Mouse (Mus musculus): ENCODE data around the gene Tcirg1. TPM values are rescaled to one million over a fixed set of nuclear protein-coding genes. Genes with fewer than 3 reads are reported as not detected.

The Tcirg1 gene
- total RNA-seq, 2 experiments from 2014 or later, result 15.7 to 19.6 TPM

- no peak for DNase-seq (ENCODE audit: low spot score in 2 of 2)
- intact Hi-C loops (cut with DNase I), result no loop called here
These were observed 44.2 kb downstream of the Tcirg1 start for GRCm38 (mm10) chr19:3862713-3863112.

DNA sequence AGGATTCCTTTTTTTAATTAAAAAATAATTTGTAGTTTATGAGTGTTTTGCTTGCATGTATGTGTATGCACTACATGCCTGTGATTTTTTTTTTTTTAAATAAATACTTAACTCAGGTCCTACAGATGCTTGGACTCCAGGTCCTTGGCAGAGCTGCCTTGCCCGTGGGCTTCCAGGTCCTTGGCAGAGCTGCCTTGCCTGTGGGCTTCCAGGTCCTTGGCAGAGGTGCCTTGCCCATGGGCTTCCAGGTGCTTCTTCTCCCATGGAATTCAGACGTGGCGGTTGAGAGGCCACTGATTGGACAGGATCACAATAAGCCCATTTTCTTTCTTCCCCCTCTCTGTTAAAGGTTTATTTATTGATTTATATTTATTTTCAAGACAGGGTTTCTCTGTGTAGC, 49.7 kb downstream of the Tcirg1 start:
- no peak for DNase-seq (ENCODE audit: low spot score in 2 of 2)

DNA sequence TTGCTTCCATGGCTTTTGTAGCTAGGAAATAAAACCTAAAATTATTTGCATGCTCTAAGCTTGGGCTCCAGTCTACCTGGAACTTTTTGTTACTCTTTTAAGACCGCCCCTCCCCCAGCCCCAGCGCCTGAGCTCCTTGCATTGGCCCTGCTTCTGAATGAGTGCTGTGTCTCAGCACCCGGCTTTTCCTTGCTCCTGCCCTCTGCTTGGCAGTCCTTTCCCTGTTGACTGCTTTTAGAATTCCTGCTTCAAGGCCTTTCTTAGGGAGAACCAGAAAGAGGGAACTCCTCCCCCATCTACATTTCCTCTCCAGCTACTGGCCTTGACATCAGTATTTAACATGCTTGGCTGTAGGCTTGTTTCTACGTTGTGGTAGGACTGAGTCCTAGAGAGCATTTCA, 51.3 kb downstream of the Tcirg1 start:
- DNase-seq (ENCODE audit: low spot score in 2 of 2), result peak in 1 of 2 experiments; percentile 23
- intact Hi-C loops (cut with DNase I), result no loop called here

More for the DNA sequence above, 49.7 kb downstream of the Tcirg1 start:
- intact Hi-C loops (cut with DNase I), result no loop called here

GRCm38 (mm10) chr19:3855091-3855490, 51.8 kb downstream of the Tcirg1 start:
- DNase-seq (ENCODE audit: low spot score in 2 of 2), result no peak
- intact Hi-C loops (cut with DNase I), result no loop called here

- no peak for DNase-seq (ENCODE audit: low spot score in 2 of 2)
- intact Hi-C loops (cut with DNase I), result loop anchor here (5.0 kb wide), 1 partner anchor 87 kb away; the partner anchor contains the start of gene Kmt5b
These were observed 53.0 kb downstream of the Tcirg1 start for GRCm38 (mm10) chr19:3853891-3854290.

DNA sequence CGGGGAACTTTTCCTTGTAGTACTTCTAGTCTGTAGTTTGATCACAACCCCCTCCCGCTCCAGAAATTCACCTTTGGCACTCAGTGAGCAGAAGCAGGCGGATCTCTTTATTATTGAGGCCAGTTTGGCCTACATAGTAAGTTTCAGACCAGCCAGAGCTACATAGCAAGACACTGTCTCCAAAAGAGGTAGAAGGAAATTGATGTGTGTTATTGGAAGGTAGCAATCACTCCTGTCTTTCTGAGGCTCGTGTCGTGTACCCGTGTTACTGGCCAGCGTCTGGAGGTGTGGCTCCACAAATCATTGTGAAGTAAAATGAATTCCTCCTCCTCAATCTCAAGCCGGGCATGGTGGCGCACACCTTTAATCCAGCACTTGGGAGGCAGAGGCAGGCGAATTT, 53.8 kb downstream of the Tcirg1 start:
- intact Hi-C loops (cut with DNase I), result loop anchor here (5.0 kb wide), 1 partner anchor 86 kb away; the partner anchor contains the start of gene Kmt5b
- DNase-seq (ENCODE audit: low spot score in 2 of 2), result no peak

DNA sequence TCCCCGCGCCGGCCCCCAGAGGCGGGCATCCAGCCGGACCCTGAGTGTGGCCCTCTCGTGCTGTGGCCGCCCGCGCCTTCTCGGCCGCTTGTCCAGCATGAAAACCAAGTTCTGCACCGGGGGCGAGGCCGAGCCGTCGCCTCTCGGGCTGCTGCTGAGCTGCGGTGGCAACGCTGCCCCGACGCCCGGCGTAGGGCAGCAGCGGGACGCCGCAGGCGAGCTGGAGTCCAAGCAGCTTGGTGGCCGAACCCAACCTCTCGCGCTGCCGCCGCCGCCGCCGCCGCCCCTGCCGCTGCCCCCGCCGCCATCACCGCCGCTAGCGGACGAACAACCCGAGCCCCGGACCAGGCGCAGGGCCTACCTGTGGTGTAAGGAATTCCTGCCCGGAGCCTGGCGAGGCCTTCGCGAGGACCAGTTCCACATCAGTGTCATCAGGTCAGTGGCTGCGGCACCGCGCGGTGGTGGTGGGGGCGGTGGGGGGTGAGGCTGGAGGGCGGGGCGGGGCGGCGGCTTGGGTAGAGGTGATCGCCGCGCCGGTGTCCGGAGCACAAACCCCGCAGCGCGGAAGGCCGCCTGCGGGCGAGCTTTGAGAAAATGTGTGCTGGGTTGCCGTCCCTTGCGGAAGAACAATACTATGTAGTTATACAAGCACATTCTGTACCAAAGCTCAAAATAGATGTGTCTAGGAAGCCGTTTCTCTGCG, 54.8 kb downstream of the Tcirg1 start:
- intact Hi-C loops (cut with DNase I), result loop anchor here (1.0 to 5.0 kb wide), 2 partner anchors 60 to 85 kb away; partner anchors contain the start of genes Kmt5b and Ndufs8
- DNase-seq (ENCODE audit: low spot score in 2 of 2), result peak; percentile 54 to 69

DNA sequence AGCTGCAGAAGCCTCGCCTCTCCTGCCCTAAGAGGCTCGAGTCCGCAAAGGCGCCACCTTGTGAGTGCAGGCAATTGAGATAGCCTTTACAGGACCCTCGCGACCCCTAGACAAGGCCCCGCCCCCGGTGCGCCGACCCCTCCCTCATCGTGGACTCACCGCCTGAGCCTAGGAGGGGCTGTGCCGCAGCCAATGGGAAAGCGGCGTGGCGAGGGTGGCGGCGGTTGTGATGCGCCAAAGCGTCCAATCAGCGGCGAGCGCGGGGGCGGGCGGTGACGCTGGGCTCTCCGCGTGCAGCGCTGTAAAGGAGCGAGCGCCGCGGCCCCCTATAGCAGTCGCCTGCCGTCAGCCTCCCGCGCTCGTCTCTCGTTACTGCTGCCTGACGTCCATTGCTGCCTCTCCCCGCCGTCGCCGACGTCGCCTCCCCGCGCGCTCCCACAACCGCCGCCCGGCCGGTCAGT, 55.4 kb downstream of the Tcirg1 start, which contains the start of gene Chka:
TSS of gene Chka (plus strand) at position 272 of the 461 bp plus-strand sequence.
- intact Hi-C loops (cut with DNase I), result loop anchor here (5.0 kb wide), 1 partner anchor 84 kb away; the partner anchor contains the start of gene Kmt5b
- DNase-seq (ENCODE audit: low spot score in 2 of 2), result peak; percentile 99

- intact Hi-C loops (cut with DNase I), result loop anchor here (5.0 kb wide), 1 partner anchor 84 kb away; the partner anchor contains the start of gene Kmt5b
- peak in 1 of 2 experiments; percentile 23 for DNase-seq (ENCODE audit: low spot score in 2 of 2)
These were observed 56.0 kb downstream of the Tcirg1 start for GRCm38 (mm10) chr19:3850847-3851469.

GRCm38 (mm10) chr19:3850076-3850475, 56.9 kb downstream of the Tcirg1 start:
- intact Hi-C loops (cut with DNase I), result loop anchor here (5.0 kb wide), 1 partner anchor 83 kb away; the partner anchor contains the start of gene Kmt5b
- DNase-seq (ENCODE audit: low spot score in 2 of 2), result no peak

- DNase-seq (ENCODE audit: low spot score in 2 of 2), result no peak
- intact Hi-C loops (cut with DNase I), result no loop called here
These were observed 57.7 kb downstream of the Tcirg1 start for GRCm38 (mm10) chr19:3849251-3849650.

DNA sequence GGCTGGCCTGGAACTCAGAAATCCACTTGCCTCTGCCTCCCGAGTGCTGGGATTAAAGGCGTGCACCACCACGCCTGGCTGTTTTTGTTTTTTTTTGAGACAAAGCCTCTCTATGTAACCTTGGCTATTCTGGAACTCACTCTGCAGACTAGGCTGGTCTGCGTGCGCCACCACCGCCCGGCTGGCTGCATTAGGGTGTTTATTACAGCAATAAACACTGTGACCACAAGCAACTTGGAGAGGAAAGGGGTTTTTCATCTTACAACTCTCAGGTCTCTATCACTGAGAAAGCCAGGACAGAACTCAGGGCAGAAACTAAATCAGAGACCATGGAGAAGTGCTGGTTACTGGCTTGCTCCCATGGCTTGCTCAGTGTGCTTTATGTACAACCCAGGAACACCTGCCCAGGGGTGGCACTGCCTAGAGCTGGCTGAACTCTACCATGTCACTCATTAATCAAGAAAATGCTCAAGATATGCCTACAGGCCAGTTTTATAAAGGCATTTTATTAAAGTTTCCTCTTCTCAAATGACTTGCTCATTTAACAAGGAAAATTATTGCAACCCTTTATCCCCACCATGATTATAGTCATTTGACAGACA, 58.6 kb downstream of the Tcirg1 start:
- no peak for DNase-seq (ENCODE audit: low spot score in 2 of 2)
- intact Hi-C loops (cut with DNase I), result no loop called here

GRCm38 (mm10) chr19:3847711-3848110, 59.2 kb downstream of the Tcirg1 start:
- DNase-seq (ENCODE audit: low spot score in 2 of 2), result no peak
- intact Hi-C loops (cut with DNase I), result no loop called here

DNA sequence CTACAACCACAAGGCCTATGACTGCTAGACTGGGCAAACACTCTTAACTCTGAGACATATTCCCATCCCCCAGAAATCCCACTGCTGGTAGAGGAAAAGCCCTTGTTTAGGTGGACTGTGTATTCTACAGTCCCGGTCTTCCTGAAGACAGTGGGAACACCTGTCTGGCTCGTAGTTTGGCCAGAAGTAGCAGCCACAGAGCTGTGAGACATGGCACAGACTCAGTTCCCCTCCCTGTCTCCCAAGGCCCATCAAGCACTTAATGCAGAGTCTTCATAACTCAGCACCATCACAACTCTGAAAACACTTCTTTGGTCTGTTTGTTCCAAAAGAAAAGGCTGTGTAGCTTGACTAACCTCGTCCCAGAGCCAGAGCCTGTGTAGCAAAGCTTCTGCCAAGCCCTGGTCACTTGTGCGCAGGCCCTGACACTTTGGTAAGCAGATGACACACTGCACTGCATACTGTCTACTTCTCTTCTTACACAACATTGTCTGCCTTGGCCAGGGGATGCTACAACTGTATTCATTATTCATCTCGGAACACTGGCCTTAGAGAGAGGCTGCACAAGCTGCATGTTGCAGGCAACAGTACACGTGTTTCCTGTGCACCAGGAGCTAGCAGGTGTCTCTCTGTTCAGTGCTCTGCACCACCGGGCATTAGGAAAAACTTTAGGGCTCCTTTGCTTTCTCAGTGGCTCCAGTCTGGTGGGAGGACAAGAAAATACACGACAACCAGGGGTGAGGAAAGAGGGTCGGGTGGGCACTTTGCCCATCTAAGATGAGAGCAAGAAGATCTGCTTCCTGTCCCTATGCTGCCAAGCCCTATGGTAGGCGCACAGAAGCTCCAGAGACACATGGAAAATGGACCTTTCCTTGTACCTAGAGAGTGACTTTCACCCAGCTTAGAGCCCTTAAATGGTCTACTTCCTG, 60.0 kb downstream of the Tcirg1 start:
- DNase-seq (ENCODE audit: low spot score in 2 of 2), result no peak
- intact Hi-C loops (cut with DNase I), result no loop called here

Other genes starting within 250 kb of the Tcirg1 start
- 1 to 10 TPM; 9.1 to 9.2 TPM for gene Lrp5, start 220.6 kb downstream of the Tcirg1 start, total RNA-seq (2021)
- 10 to 100 TPM; 32.7 to 33.5 TPM for gene 1810055G02Rik, start 198.8 kb downstream of the Tcirg1 start, total RNA-seq (2021)
- gene Kmt5b, start 139.7 kb downstream of the Tcirg1 start, total RNA-seq (2021), result 10 to 100 TPM; 44.1 to 63.0 TPM
- gene Chka, start 55.4 kb downstream of the Tcirg1 start, total RNA-seq (2021), result 100 to 1,000 TPM in 1 of 2 experiments, 10 to 100 TPM in 1; 66.7 to 108 TPM
- 100 to 1,000 TPM; 137 to 152 TPM for gene Ndufs8, start 5.6 kb upstream of the Tcirg1 start, total RNA-seq (2021)
- 1 to 10 TPM; 2.6 to 3.8 TPM for gene Aldh3b1, start 22.7 kb upstream of the Tcirg1 start, total RNA-seq (2021)
- 10 to 100 TPM; 16.2 to 16.5 TPM for gene Unc93b1, start 28.1 kb upstream of the Tcirg1 start, total RNA-seq (2021)
- under 1 TPM in 1 of 2 experiments, not detected in 1; 0.27 TPM for gene Aldh3b3, start 51.5 kb upstream of the Tcirg1 start, total RNA-seq (2021)
- gene Aldh3b2, start 65.2 kb upstream of the Tcirg1 start, total RNA-seq (2021), result 1 to 10 TPM; 1.0 to 1.4 TPM
- 1 to 10 TPM; 2.0 to 2.7 TPM for gene Acy3, start 79.4 kb upstream of the Tcirg1 start, total RNA-seq (2021)
- gene Tbx10, start 85.6 kb upstream of the Tcirg1 start, total RNA-seq (2021), result not detected
- 10 to 100 TPM in 1 of 2 experiments, 1 to 10 TPM in 1; 8.8 to 13.3 TPM for gene Nudt8, start 93.4 kb upstream of the Tcirg1 start, total RNA-seq (2021)
- 1 to 10 TPM; 1.2 to 1.8 TPM for gene Gm49405, start 93.5 kb upstream of the Tcirg1 start, total RNA-seq (2021)
- gene Doc2g, start 96.2 kb upstream of the Tcirg1 start, total RNA-seq (2021), result 1 to 10 TPM; 2.7 to 6.8 TPM
- 100 to 1,000 TPM; 226 to 259 TPM for gene Ndufv1, start 105.7 kb upstream of the Tcirg1 start, total RNA-seq (2021)
- gene Gstp1, start 130.9 kb upstream of the Tcirg1 start, total RNA-seq (2021), result 100 to 1,000 TPM; 301 to 332 TPM
- gene Gstp2, start 138.9 kb upstream of the Tcirg1 start, total RNA-seq (2021), result 10 to 100 TPM; 33.9 to 45.2 TPM
- not detected for gene Gstp3, start 152.4 kb upstream of the Tcirg1 start, total RNA-seq (2021)
- not detected for gene Cabp2, start 174.4 kb upstream of the Tcirg1 start, total RNA-seq (2021)
- gene Cdk2ap2, start 190.0 kb upstream of the Tcirg1 start, total RNA-seq (2021), result 10 to 100 TPM; 28.8 to 34.1 TPM
- gene Pitpnm1, start 192.9 kb upstream of the Tcirg1 start, total RNA-seq (2021), result 100 to 1,000 TPM; 202 to 203 TPM
- 100 to 1,000 TPM; 106 to 133 TPM for gene Aip, start 218.7 kb upstream of the Tcirg1 start, total RNA-seq (2021)
- gene Gpr152, start 232.7 kb upstream of the Tcirg1 start, total RNA-seq (2021), result not detected
- gene Cabp4, start 236.9 kb upstream of the Tcirg1 start, total RNA-seq (2021), result not detected
- 10 to 100 TPM; 75.7 to 81.1 TPM for gene Coro1b, start 241.5 kb upstream of the Tcirg1 start, total RNA-seq (2021)
- gene Ptprcap, start 246.5 kb upstream of the Tcirg1 start, total RNA-seq (2021), result 1 to 10 TPM; 1.3 to 1.8 TPM